Mouse (Mus musculus) intestine, embryonic 14.5 days (tissue): ENCODE results near the gene Mbnl2. TPM values are rescaled to one million over a fixed set of nuclear protein-coding genes. Genes with fewer than 3 reads are reported as not detected.
A peak's percentile ranks its signal among the peaks of the same experiment; 100 is the strongest.

Source experiments
- ATAC-seq: fragments of 200-750 bp; cut with Nextera tagmentation; replicated peaks from 2 replicates; pipeline ENCODE4 v1.8.0; 2017; ENCODE audit warnings: low read depth, moderate number of reproducible peaks, moderate TSS enrichment, moderate library complexity; ENCODE audit not compliant: low FRiP score, low TSS enrichment
- DNase-seq: peaks from one replicate; pipeline ENCODE4 v3.0.0-alpha.2; 2018; ENCODE audit warnings: low spot score
- H3K27ac ChIP-seq: fragments of 300-500 bp; sonication (generic); 2 replicates; pipeline ENCODE4 v1.5.1; 2014; ENCODE audit warnings: low read depth, mild to moderate bottlenecking, control low read depth
- H3K27me3 ChIP-seq: fragments of 300-500 bp; sonication (generic); replicated peaks from 2 replicates; pipeline ENCODE4 v1.6.1; 2014; ENCODE audit warnings: low read length, control low read depth; ENCODE audit not compliant: control insufficient read depth, insufficient read depth
- H3K36me3 ChIP-seq: fragments of 300-500 bp; sonication (generic); 2 replicates; pipeline ENCODE4 v1.6.1; 2014; ENCODE audit warnings: low read length, control low read depth; ENCODE audit not compliant: control insufficient read depth, insufficient read depth
- H3K4me1 ChIP-seq: fragments of 300-500 bp; sonication (generic); replicated peaks from 2 replicates; pipeline ENCODE4 v1.6.1; 2014; ENCODE audit warnings: low read length, control low read depth, mixed read lengths; ENCODE audit not compliant: control insufficient read depth, insufficient read depth
- H3K4me2 ChIP-seq: fragments of 300-500 bp; sonication (generic); 2 replicates; pipeline ENCODE4 v1.6.1; 2014; ENCODE audit warnings: low read length
- H3K4me3 ChIP-seq: fragments of 300-500 bp; sonication (generic); 2 replicates; pipeline ENCODE4 v1.5.1; 2014; ENCODE audit warnings: low read depth, low read length, control low read depth, mixed read lengths
- H3K9ac ChIP-seq: fragments of 300-500 bp; sonication (generic); 2 replicates; pipeline ENCODE4 v1.6.1; 2014; ENCODE audit warnings: mild to moderate bottlenecking, low read length
- H3K9me3 ChIP-seq: fragments of 300-500 bp; sonication (generic); 2 replicates; pipeline ENCODE4 v1.6.1; 2016; ENCODE audit warnings: low read length, control low read depth; ENCODE audit not compliant: control insufficient read depth
- WGBS: fragments of 180-500 bp; shearing (Covaris S2); extraction: QIAGEN DNeasy Blood & Tissue Kit; methylation state at CpG from one replicate; pipeline ENCODE4 v1.1.7; 2014; 5-methylcytosine and 5-hydroxymethylcytosine counted together
- polyA plus RNA-seq: library from polyadenylated mRNA; unstranded; fragments of >200 nt; fragmentation: Nextera tagmentation; extraction: Ambion mirVana; gene quantifications from 2 replicates; pipeline ENCODE4 v1.2.1, GENCODE M21; 2014

Gene Mbnl2
- polyA plus RNA-seq, 1 experiment from 2014 or later, result 111 TPM

GRCm38 (mm10) chr14:120297137-120297749 is 21.8 kb downstream of the Mbnl2 start:
- WGBS, result 9% methylated on average over 16 of the region's 16 CpGs
- H3K36me3 ChIP-seq, result peaks cover 5% of the 10 kb centered on the region; the same call in 1 of the 2 replicates
- H3K4me3 ChIP-seq, result 0 out of 2 replicates have a peak overlapping the region, but pooled peaks have one; percentile 6
- DNase-seq (no peak), ATAC-seq (peak; percentile 37; the same call in 1 of the 2 replicates)
- peak overlapping the region; percentile 35 for H3K4me2 ChIP-seq
- no peaks in the 10 kb centered on the region for H3K27me3 ChIP-seq
- H3K4me1 ChIP-seq, result peaks cover 68% of the 10 kb centered on the region
- H3K27ac ChIP-seq, result peak overlapping the region; percentile 85
- no peaks in the 10 kb centered on the region for H3K9me3 ChIP-seq
- peak overlapping the region; percentile 20; the same call in 1 of the 2 replicates for H3K9ac ChIP-seq

GRCm38 (mm10) chr14:120297833-120298232 is 22.4 kb downstream of the Mbnl2 start:
- Histone ChIP-seq H3K4me3 (no peak overlapping the region), H3K36me3 (peaks cover 5% of the 10 kb centered on the region; the same call in 1 of the 2 replicates), H3K9ac (no peak overlapping the region), H3K9me3 (no peaks in the 10 kb centered on the region), H3K27ac (peak overlapping the region; percentile 85; the same call in 1 of the 2 replicates), H3K4me1 (peaks cover 67% of the 10 kb centered on the region), H3K4me2 (peak overlapping the region; percentile 35), H3K27me3 (no peaks in the 10 kb centered on the region)
- DNase-seq, result no peak
- no peak for ATAC-seq
- WGBS, result 60% methylated on average over 6 of the region's 6 CpGs

- Histone ChIP-seq H3K27me3 (no peaks in the 10 kb centered on the region), H3K36me3 (peaks cover 5% of the 10 kb centered on the region; the same call in 1 of the 2 replicates), H3K9me3 (no peaks in the 10 kb centered on the region), H3K4me1 (peaks cover 70% of the 10 kb centered on the region), H3K4me3 (no peak overlapping the region), H3K27ac (no peak overlapping the region), H3K4me2 (no peak overlapping the region), H3K9ac (no peak overlapping the region)
- DNase-seq, result no peak
- no peak for ATAC-seq
- WGBS, result 48% methylated on average over 5 of the region's 5 CpGs
These were observed 23.0 kb downstream of the Mbnl2 start for GRCm38 (mm10) chr14:120298439-120298838.

GRCm38 (mm10) chr14:120299716-120300115 is 24.2 kb downstream of the Mbnl2 start:
- DNase-seq (no peak), ATAC-seq (0 out of 2 replicates have a peak, but pooled peaks have one; percentile 10)
- Histone ChIP-seq H3K27me3 (no peaks in the 10 kb centered on the region), H3K4me2 (peak overlapping the region; percentile 5; the same call in 1 of the 2 replicates), H3K4me1 (peaks cover 68% of the 10 kb centered on the region), H3K36me3 (peaks cover 5% of the 10 kb centered on the region; the same call in 1 of the 2 replicates), H3K9me3 (no peaks in the 10 kb centered on the region), H3K4me3 (no peak overlapping the region), H3K9ac (no peak overlapping the region), H3K27ac (peak overlapping the region; percentile 16)
- WGBS, result 8% methylated on average over 3 of the region's 3 CpGs

GRCm38 (mm10) chr14:120300191-120300590 is 24.7 kb downstream of the Mbnl2 start:
- Histone ChIP-seq H3K27ac (peak overlapping the region; percentile 16; the same call in 1 of the 2 replicates), H3K4me3 (no peak overlapping the region)
- 51% methylated on average over 4 of the region's 4 CpGs for WGBS

GRCm38 (mm10) chr14:120300814-120301213 is 25.3 kb downstream of the Mbnl2 start:
- H3K9ac ChIP-seq, result no peak overlapping the region

More at GRCm38 (mm10) chr14:120300191-120300590, 24.7 kb downstream of the Mbnl2 start:
- Histone ChIP-seq H3K36me3 (peaks cover 4% of the 10 kb centered on the region; the same call in 1 of the 2 replicates), H3K4me2 (no peak overlapping the region), H3K9me3 (no peaks in the 10 kb centered on the region), H3K4me1 (peaks cover 68% of the 10 kb centered on the region), H3K27me3 (no peaks in the 10 kb centered on the region), H3K9ac (no peak overlapping the region)
- DNase-seq (no peak), ATAC-seq (no peak)

GRCm38 (mm10) chr14:120302913-120303548 is 27.6 kb downstream of the Mbnl2 start:
- H3K36me3 ChIP-seq, result no peaks in the 10 kb centered on the region
- no peak for ATAC-seq
- H3K4me1 ChIP-seq, result peaks cover 40% of the 10 kb centered on the region
- H3K4me3 ChIP-seq, result no peak overlapping the region
- WGBS, result 28% methylated on average over 6 of the region's 6 CpGs
- H3K9ac ChIP-seq, result no peak overlapping the region
- DNase-seq, result no peak
- peak overlapping the region; percentile 48 for H3K27ac ChIP-seq
- H3K27me3 ChIP-seq, result no peaks in the 10 kb centered on the region
- H3K4me2 ChIP-seq, result no peak overlapping the region
- H3K9me3 ChIP-seq, result no peaks in the 10 kb centered on the region

More at GRCm38 (mm10) chr14:120300814-120301213, 25.3 kb downstream of the Mbnl2 start:
- no peaks in the 10 kb centered on the region for H3K9me3 ChIP-seq
- H3K27me3 ChIP-seq, result no peaks in the 10 kb centered on the region
- no peak overlapping the region for H3K4me2 ChIP-seq
- DNase-seq (no peak), ATAC-seq (no peak)
- H3K4me3 ChIP-seq, result no peak overlapping the region
- WGBS, result 74% methylated on average over 4 of the region's 4 CpGs
- no peak overlapping the region for H3K27ac ChIP-seq
- H3K4me1 ChIP-seq, result peaks cover 62% of the 10 kb centered on the region
- no peaks in the 10 kb centered on the region for H3K36me3 ChIP-seq

GRCm38 (mm10) chr14:120306229-120306628 is 30.8 kb downstream of the Mbnl2 start:
- Histone ChIP-seq H3K4me3 (no peak overlapping the region), H3K9me3 (no peaks in the 10 kb centered on the region), H3K9ac (no peak overlapping the region), H3K27me3 (no peaks in the 10 kb centered on the region), H3K4me1 (peaks cover 29% of the 10 kb centered on the region), H3K4me2 (no peak overlapping the region), H3K36me3 (no peaks in the 10 kb centered on the region), H3K27ac (no peak overlapping the region)
- ATAC-seq, result no peak
- no peak for DNase-seq
- 74% methylated on average over 11 of the region's 11 CpGs for WGBS
